Comparison of ENCODE assay signal across 17 mouse cellular contexts in the genomic region with DNA sequence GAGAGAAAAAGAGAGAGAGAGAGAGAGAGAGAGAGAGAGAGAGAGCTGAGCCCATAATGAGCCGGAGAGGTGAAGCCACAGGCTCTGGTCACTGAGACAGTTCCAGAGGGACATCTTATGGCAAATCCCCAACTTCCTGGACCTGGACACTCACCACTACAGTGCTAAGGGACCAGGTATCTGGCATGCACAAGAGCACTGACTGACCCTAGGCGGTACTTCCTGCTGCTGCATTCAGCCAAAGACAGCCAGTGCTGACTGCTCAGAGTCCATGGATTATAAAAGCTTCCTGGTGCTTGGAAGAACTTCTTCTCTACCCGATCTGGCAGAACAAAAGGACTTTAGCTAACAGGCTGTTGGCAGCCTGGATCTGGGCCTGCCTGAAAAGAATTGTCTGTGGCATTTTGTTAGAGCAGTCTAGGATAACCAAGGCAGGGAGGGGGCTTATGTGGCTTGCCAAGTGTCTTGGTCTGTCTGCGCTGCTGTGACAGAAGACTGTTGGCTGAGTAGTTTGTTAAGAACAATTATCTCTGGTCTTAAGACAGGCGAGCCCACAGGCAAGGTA. TPM values are rescaled to one million over a fixed set of nuclear protein-coding genes. Genes with fewer than 3 reads are reported as not detected.
DNase-seq lines count a peak whose midpoint lies in the region; ATAC-seq and TF ChIP-seq lines count a peak whose summit lies in the region.
"Had no signal": no experiment of that assay in that cellular context is flagged by ENCODE, and none has a peak within 500 bp of the region (broad histone marks: within the 10 kb centered on the region; RNA-seq: fewer than 3 reads in every experiment).

No protein-coding gene starts in this region.

- no peak overlapping the region for H3K4me3 ChIP-seq in forebrain, embryonic 10.5 days
- no peak overlapping the region for H3K4me3 ChIP-seq in forebrain, embryonic 15.5 days
- H3K4me3 ChIP-seq in hindbrain, embryonic 10.5 days: no peak overlapping the region
- no peak overlapping the region for H3K4me3 ChIP-seq in hindbrain, embryonic 13.5 days
- no peak overlapping the region for H3K4me3 ChIP-seq in ES-Bruce4 (ENCODE audit: low read depth, low read length)
- H3K4me3 ChIP-seq in embryonic facial prominence, embryonic 14.5 days (ENCODE audit: low read depth, low read length): no peak overlapping the region
- H3K4me3 ChIP-seq: limb, embryonic 10.5 days; liver, embryonic 12.5 days; megakaryocyte, embryonic 14.5 days had no signal

- no peaks in the 10 kb centered on the region for H3K36me3 ChIP-seq in forebrain, embryonic 10.5 days (replicated peaks)
- H3K36me3 ChIP-seq in forebrain, embryonic 15.5 days: no peaks in the 10 kb centered on the region
- no peaks in the 10 kb centered on the region for H3K36me3 ChIP-seq in hindbrain, embryonic 10.5 days
- no peaks in the 10 kb centered on the region for H3K36me3 ChIP-seq in hindbrain, embryonic 13.5 days
- H3K36me3 ChIP-seq in ES-Bruce4 (ENCODE audit: control insufficient read depth, insufficient read depth, low read length, poor library complexity, severe bottlenecking): no peaks in the 10 kb centered on the region
- no peaks in the 10 kb centered on the region for H3K36me3 ChIP-seq in embryonic facial prominence, embryonic 14.5 days (ENCODE audit: control insufficient read depth, insufficient read depth, low read length)
- H3K36me3 ChIP-seq: limb, embryonic 10.5 days; liver, embryonic 12.5 days had no signal

- TF ChIP-seq CTCF in ES-Bruce4 (IDR thresholded peaks at IDR 0.05; ENCODE audit: low read depth, low read length): no peak

- peaks cover 8% of the 10 kb centered on the region for H3K9me3 ChIP-seq in forebrain, embryonic 10.5 days
- no peaks in the 10 kb centered on the region for H3K9me3 ChIP-seq in forebrain, embryonic 15.5 days
- 0 out of 2 replicates have a peak, but pooled peaks cover 4% of the 10 kb centered on the region for H3K9me3 ChIP-seq in hindbrain, embryonic 10.5 days
- no peaks in the 10 kb centered on the region for H3K9me3 ChIP-seq in hindbrain, embryonic 13.5 days
- H3K9me3 ChIP-seq in ES-Bruce4 (replicated peaks; ENCODE audit: control insufficient read depth, insufficient read depth, low read length, poor library complexity, severe bottlenecking): 0 out of 2 replicates have a peak, but pooled peaks cover 2% of the 10 kb centered on the region
- H3K9me3 ChIP-seq in embryonic facial prominence, embryonic 14.5 days (ENCODE audit: control insufficient read depth, low read length): no peaks in the 10 kb centered on the region
- H3K9me3 ChIP-seq: limb, embryonic 10.5 days; liver, embryonic 12.5 days; megakaryocyte, embryonic 14.5 days had no signal

- TF ChIP-seq POLR2A in ES-Bruce4 (IDR thresholded peaks at IDR 0.05; ENCODE audit: insufficient read depth, low read length): no peak

- TF ChIP-seq EP300 in ES-Bruce4 (IDR thresholded peaks at IDR 0.05; ENCODE audit: insufficient read depth, low read depth, low read length): no peak

- ATAC-seq in forebrain, embryonic 15.5 days (replicated peaks): no peak
- ATAC-seq in hindbrain, embryonic 13.5 days (ENCODE audit: low FRiP score): no peak
- ATAC-seq in embryonic facial prominence, embryonic 14.5 days (ENCODE audit: low read depth): no peak
- ATAC-seq in cerebellum, adult (ENCODE audit: insufficient number of reproducible peaks, low FRiP score, low TSS enrichment): no peak
- ATAC-seq: liver, embryonic 12.5 days; lung, postnatal 0 days had no signal

- peaks cover 27% of the 10 kb centered on the region for H3K4me1 ChIP-seq in forebrain, embryonic 10.5 days
- peaks cover 7% of the 10 kb centered on the region for H3K4me1 ChIP-seq in forebrain, embryonic 15.5 days
- H3K4me1 ChIP-seq in hindbrain, embryonic 10.5 days (replicated peaks): peaks cover 34% of the 10 kb centered on the region
- H3K4me1 ChIP-seq in hindbrain, embryonic 13.5 days (replicated peaks): peaks cover 22% of the 10 kb centered on the region
- peaks cover 20% of the 10 kb centered on the region for H3K4me1 ChIP-seq in ES-Bruce4 (ENCODE audit: control insufficient read depth, insufficient read depth, low read length)
- 0 out of 2 replicates have a peak, but pooled peaks cover 4% of the 10 kb centered on the region for H3K4me1 ChIP-seq in embryonic facial prominence, embryonic 14.5 days (ENCODE audit: control insufficient read depth, insufficient read depth, low read length)
- H3K4me1 ChIP-seq: megakaryocyte, embryonic 14.5 days had no signal

- peak overlapping the region; percentile 60 for H3K27ac ChIP-seq in forebrain, embryonic 10.5 days
- H3K27ac ChIP-seq in forebrain, embryonic 15.5 days (replicated peaks): no peak overlapping the region
- H3K27ac ChIP-seq in hindbrain, embryonic 10.5 days: peak overlapping the region; percentile 54
- no peak overlapping the region for H3K27ac ChIP-seq in hindbrain, embryonic 13.5 days
- H3K27ac ChIP-seq in ES-Bruce4 (ENCODE audit: insufficient read depth, low read length): peak overlapping the region; percentile 45; the same call in 1 of the 2 replicates
- H3K27ac ChIP-seq in embryonic facial prominence, embryonic 14.5 days (replicated peaks; ENCODE audit: low read depth, low read length): no peak overlapping the region
- H3K27ac ChIP-seq: limb, embryonic 10.5 days; liver, embryonic 12.5 days had no signal

- 59% methylated on average over 5 of the region's 5 CpGs for WGBS in forebrain, embryonic 10.5 days
- 46% methylated on average over 5 of the region's 5 CpGs for WGBS in forebrain, embryonic 15.5 days
- WGBS in hindbrain, embryonic 10.5 days: 58% methylated on average over 5 of the region's 5 CpGs
- 59% methylated on average over 5 of the region's 5 CpGs for WGBS in hindbrain, embryonic 13.5 days
- WGBS in embryonic facial prominence, embryonic 14.5 days: 69% methylated on average over 5 of the region's 5 CpGs

- no peak overlapping the region for H3K9ac ChIP-seq in forebrain, embryonic 15.5 days (replicated peaks)
- no peak overlapping the region for H3K9ac ChIP-seq in hindbrain, embryonic 13.5 days
- no peak overlapping the region for H3K9ac ChIP-seq in ES-Bruce4 (ENCODE audit: low read depth, poor library complexity, severe bottlenecking)
- H3K9ac ChIP-seq in embryonic facial prominence, embryonic 14.5 days (ENCODE audit: low read depth, low read length): no peak overlapping the region
- H3K9ac ChIP-seq: liver, embryonic 12.5 days had no signal

- H3K27me3 ChIP-seq in forebrain, embryonic 10.5 days (ENCODE audit: poor library complexity, severe bottlenecking): no peaks in the 10 kb centered on the region
- H3K27me3 ChIP-seq in forebrain, embryonic 15.5 days: no peaks in the 10 kb centered on the region
- H3K27me3 ChIP-seq in hindbrain, embryonic 10.5 days (ENCODE audit: insufficient read depth, poor library complexity, severe bottlenecking): no peaks in the 10 kb centered on the region
- H3K27me3 ChIP-seq in hindbrain, embryonic 13.5 days: no peaks in the 10 kb centered on the region
- no peaks in the 10 kb centered on the region for H3K27me3 ChIP-seq in ES-Bruce4 (ENCODE audit: control insufficient read depth, insufficient read depth, low read length, poor library complexity, severe bottlenecking)
- no peaks in the 10 kb centered on the region for H3K27me3 ChIP-seq in embryonic facial prominence, embryonic 14.5 days (replicated peaks; ENCODE audit: control insufficient read depth, insufficient read depth, low read length)

- DNase-seq in forebrain, embryonic 10.5 days (ENCODE audit: extremely low spot score, low spot score): no peak
- no peak for DNase-seq in hindbrain, embryonic 10.5 days (ENCODE audit: low spot score)
- peak; percentile 42 for DNase-seq in embryonic facial prominence, embryonic 14.5 days (ENCODE audit: low spot score)
- no peak for DNase-seq in ovary, postnatal 36 days (ENCODE audit: low spot score)
- DNase-seq: cerebellum, adult 18-20 months; heart, adult 11 months; heart, postnatal 14 days; right cerebral cortex, postnatal 14 days had no signal

- H3K4me2 ChIP-seq in forebrain, embryonic 15.5 days (replicated peaks): no peak overlapping the region
- no peak overlapping the region for H3K4me2 ChIP-seq in hindbrain, embryonic 13.5 days
- H3K4me2 ChIP-seq in embryonic facial prominence, embryonic 14.5 days (ENCODE audit: low read depth, low read length): no peak overlapping the region
- H3K4me2 ChIP-seq: liver, embryonic 12.5 days had no signal

RNA-seq across cellular contexts. Expression of a gene that starts 4.2 kb away (rescaled TPM):
- polyA plus RNA-seq in forebrain, embryonic 10.5 days (2016; fragmentation: Nextera tagmentation; extraction: Ambion mirVana): 0.20 and 0.27 TPM in 2 replicates
- polyA plus RNA-seq in forebrain, embryonic 15.5 days (2015; fragmentation: Nextera tagmentation; extraction: Ambion mirVana): 0.31 TPM in 1 of 2 replicates, not detected in the other
- polyA plus RNA-seq in hindbrain, embryonic 10.5 days (2016; fragmentation: Nextera tagmentation; extraction: Ambion mirVana): 0.63 TPM in 1 of 2 replicates, not detected in the other
- polyA plus RNA-seq in hindbrain, embryonic 13.5 days (2015; fragmentation: Nextera tagmentation; extraction: Ambion mirVana): 0.44 and 0.62 TPM in 2 replicates
- 1.9 and 2.1 TPM in 2 replicates for polyA plus RNA-seq in ES-Bruce4 (2011; ENCODE audit: insufficient read depth, insufficient read length, low read depth, missing spikeins)
- 12.9 and 13.9 TPM in 2 replicates for polyA plus RNA-seq in embryonic facial prominence, embryonic 14.5 days (2014; fragmentation: Nextera tagmentation; extraction: Ambion mirVana)

RNA-seq across cellular contexts. Expression of a gene that starts 10.2 kb away (rescaled TPM):
- 0.10 TPM in 1 of 2 replicates, not detected in the other for polyA plus RNA-seq in forebrain, embryonic 10.5 days (2016; fragmentation: Nextera tagmentation; extraction: Ambion mirVana)
- polyA plus RNA-seq in forebrain, embryonic 15.5 days (2015; fragmentation: Nextera tagmentation; extraction: Ambion mirVana): not detected in 2 replicates
- polyA plus RNA-seq in hindbrain, embryonic 10.5 days (2016; fragmentation: Nextera tagmentation; extraction: Ambion mirVana): 0.06 TPM in 1 of 2 replicates, not detected in the other
- polyA plus RNA-seq in hindbrain, embryonic 13.5 days (2015; fragmentation: Nextera tagmentation; extraction: Ambion mirVana): not detected in 2 replicates
- not detected in 2 replicates for polyA plus RNA-seq in ES-Bruce4 (2011; ENCODE audit: insufficient read depth, insufficient read length, low read depth, missing spikeins)
- polyA plus RNA-seq in embryonic facial prominence, embryonic 14.5 days (2014; fragmentation: Nextera tagmentation; extraction: Ambion mirVana): 0.21 TPM in 2 replicates
- polyA plus RNA-seq: kidney, embryonic 16.5 days; limb, embryonic 10.5 days; lung, postnatal 0 days had no signal

Comparison
In these comparisons a context has a peak if more than half of its experiments do, and no peak if none do; other contexts are left out.
1. H3K27ac ChIP-seq: peak in forebrain, embryonic 10.5 days (single experiment), hindbrain, embryonic 10.5 days (single experiment) and ES-Bruce4 (single experiment); none in forebrain, embryonic 15.5 days (single experiment), hindbrain, embryonic 13.5 days (single experiment) and embryonic facial prominence, embryonic 14.5 days (single experiment).